Mouse (Mus musculus): ENCODE measurements around the gene Ccdc88c. TPM values are rescaled to one million over a fixed set of nuclear protein-coding genes. Genes with fewer than 3 reads are reported as not detected.

Ccdc88c gene
- polyA plus RNA-seq, 1 experiment from 2014 or later: 9.4 TPM

- no peak for ATAC-seq (ENCODE audit: insufficient read depth, low FRiP score, low read depth)
- H3K9me3 ChIP-seq: no peaks in the 10 kb centered on the region
- H3K4me3 ChIP-seq (replicated peaks): no peak overlapping the region
- H3K27me3 ChIP-seq (replicated peaks): no peaks in the 10 kb centered on the region
- H3K36me3 ChIP-seq: no peaks in the 10 kb centered on the region
- no peak overlapping the region for H3K4me2 ChIP-seq
- no peaks in the 10 kb centered on the region; the same call in 1 of the 2 replicates for H3K4me1 ChIP-seq
- H3K9ac ChIP-seq: no peak overlapping the region
- WGBS: 91% methylated on average over 16 of the region's 16 CpGs
- no peak overlapping the region for H3K27ac ChIP-seq
Measured at GRCm38 (mm10) chr12:100878556-100878955, 150.3 kb downstream of the Ccdc88c start.

- no peaks in the 10 kb centered on the region for H3K36me3 ChIP-seq
- no peak overlapping the region for H3K27ac ChIP-seq
- H3K9ac ChIP-seq: no peak overlapping the region
- 66% methylated on average over 6 of the region's 6 CpGs for WGBS
- H3K4me2 ChIP-seq: no peak overlapping the region
- H3K4me1 ChIP-seq: no peaks in the 10 kb centered on the region; the same call in 1 of the 2 replicates
- no peak overlapping the region for H3K4me3 ChIP-seq (replicated peaks)
- no peaks in the 10 kb centered on the region for H3K9me3 ChIP-seq
- no peak for ATAC-seq (ENCODE audit: insufficient read depth, low FRiP score, low read depth)
- no peaks in the 10 kb centered on the region for H3K27me3 ChIP-seq (replicated peaks)
Measured at GRCm38 (mm10) chr12:100877936-100878335, 150.9 kb downstream of the Ccdc88c start.

GRCm38 (mm10) chr12:100875960-100876359, 152.9 kb downstream of the Ccdc88c start:
- ATAC-seq (ENCODE audit: insufficient read depth, low FRiP score, low read depth): no peak
- no peak overlapping the region for H3K27ac ChIP-seq
- no peaks in the 10 kb centered on the region for H3K9me3 ChIP-seq
- no peaks in the 10 kb centered on the region for H3K36me3 ChIP-seq
- no peak overlapping the region for H3K9ac ChIP-seq
- no peak overlapping the region for H3K4me3 ChIP-seq (replicated peaks)
- WGBS: 60% methylated on average over 5 of the region's 6 CpGs
- H3K27me3 ChIP-seq (replicated peaks): no peaks in the 10 kb centered on the region
- H3K4me2 ChIP-seq: no peak overlapping the region
- H3K4me1 ChIP-seq: no peaks in the 10 kb centered on the region

GRCm38 (mm10) chr12:100875553-100875952, 153.3 kb downstream of the Ccdc88c start:
- ATAC-seq (ENCODE audit: insufficient read depth, low FRiP score, low read depth): no peak
- 40% methylated on average over 3 of the region's 3 CpGs for WGBS

GRCm38 (mm10) chr12:100873612-100874011, 155.2 kb downstream of the Ccdc88c start:
- Histone ChIP-seq H3K4me3 (replicated peaks) (no peak overlapping the region), H3K9me3 (no peaks in the 10 kb centered on the region), H3K27ac (no peak overlapping the region), H3K9ac (no peak overlapping the region), H3K4me2 (no peak overlapping the region), H3K4me1 (no peaks in the 10 kb centered on the region), H3K27me3 (replicated peaks) (no peaks in the 10 kb centered on the region), H3K36me3 (no peaks in the 10 kb centered on the region)
- ATAC-seq (ENCODE audit: insufficient read depth, low FRiP score, low read depth): no peak
- WGBS: 79% methylated on average over 3 of the region's 3 CpGs

More at GRCm38 (mm10) chr12:100875553-100875952, 153.3 kb downstream of the Ccdc88c start:
- no peaks in the 10 kb centered on the region for H3K27me3 ChIP-seq (replicated peaks)
- H3K4me3 ChIP-seq (replicated peaks): no peak overlapping the region
- no peaks in the 10 kb centered on the region for H3K4me1 ChIP-seq
- no peak overlapping the region for H3K27ac ChIP-seq
- H3K9ac ChIP-seq: no peak overlapping the region
- H3K36me3 ChIP-seq: no peaks in the 10 kb centered on the region
- H3K4me2 ChIP-seq: no peak overlapping the region
- H3K9me3 ChIP-seq: no peaks in the 10 kb centered on the region

GRCm38 (mm10) chr12:100871841-100872240, 157.0 kb downstream of the Ccdc88c start:
- no peak overlapping the region for H3K4me3 ChIP-seq (replicated peaks)
- 78% methylated on average over 2 of the region's 2 CpGs for whole genome bisulfite sequencing
- no peaks in the 10 kb centered on the region for H3K36me3 ChIP-seq
- no peak overlapping the region for H3K9ac ChIP-seq
- no peaks in the 10 kb centered on the region for H3K4me1 ChIP-seq
- no peak overlapping the region for H3K27ac ChIP-seq
- H3K27me3 ChIP-seq (replicated peaks): no peaks in the 10 kb centered on the region
- H3K4me2 ChIP-seq: no peak overlapping the region
- H3K9me3 ChIP-seq: no peaks in the 10 kb centered on the region
- ATAC-seq (ENCODE audit: insufficient read depth, low FRiP score, low read depth): no peak

- H3K4me2 ChIP-seq: no peak overlapping the region
- H3K9ac ChIP-seq: no peak overlapping the region
- H3K27ac ChIP-seq: no peak overlapping the region
- no peaks in the 10 kb centered on the region for H3K9me3 ChIP-seq
- no peak overlapping the region for H3K4me3 ChIP-seq (replicated peaks)
- no peaks in the 10 kb centered on the region for H3K27me3 ChIP-seq (replicated peaks)
- ATAC-seq (ENCODE audit: insufficient read depth, low FRiP score, low read depth): no peak
- H3K4me1 ChIP-seq: no peaks in the 10 kb centered on the region
- 86% methylated on average over 6 of the region's 6 CpGs for whole genome bisulfite sequencing
- H3K36me3 ChIP-seq: no peaks in the 10 kb centered on the region
Measured at GRCm38 (mm10) chr12:100871234-100871633, 157.6 kb downstream of the Ccdc88c start.

- no peak overlapping the region for H3K4me3 ChIP-seq (replicated peaks)
- H3K27me3 ChIP-seq (replicated peaks): no peaks in the 10 kb centered on the region
- no peaks in the 10 kb centered on the region for H3K36me3 ChIP-seq
- no peak overlapping the region for H3K4me2 ChIP-seq
- whole genome bisulfite sequencing: 56% methylated on average over 4 of the region's 4 CpGs
- H3K27ac ChIP-seq: no peak overlapping the region
- H3K9ac ChIP-seq: no peak overlapping the region
- ATAC-seq (ENCODE audit: insufficient read depth, low FRiP score, low read depth): no peak
- H3K9me3 ChIP-seq: no peaks in the 10 kb centered on the region
- H3K4me1 ChIP-seq: no peaks in the 10 kb centered on the region
Measured at GRCm38 (mm10) chr12:100868049-100868622, 160.7 kb downstream of the Ccdc88c start.

- WGBS: 84% methylated on average over 8 of the region's 8 CpGs
- H3K4me3 ChIP-seq (replicated peaks): no peak overlapping the region
Measured at GRCm38 (mm10) chr12:100867097-100867496, 161.8 kb downstream of the Ccdc88c start.

GRCm38 (mm10) chr12:100865509-100866078, 163.3 kb downstream of the Ccdc88c start:
- Histone ChIP-seq H3K36me3 (no peaks in the 10 kb centered on the region), H3K4me2 (no peak overlapping the region), H3K27ac (no peak overlapping the region), H3K4me3 (replicated peaks) (no peak overlapping the region), H3K9ac (no peak overlapping the region), H3K9me3 (no peaks in the 10 kb centered on the region), H3K4me1 (no peaks in the 10 kb centered on the region), H3K27me3 (replicated peaks) (no peaks in the 10 kb centered on the region)
- WGBS: 68% methylated on average over 11 of the region's 11 CpGs
- no peak for ATAC-seq (ENCODE audit: insufficient read depth, low FRiP score, low read depth)

More at GRCm38 (mm10) chr12:100867097-100867496, 161.8 kb downstream of the Ccdc88c start:
- Histone ChIP-seq H3K4me1 (no peaks in the 10 kb centered on the region), H3K36me3 (no peaks in the 10 kb centered on the region), H3K27ac (no peak overlapping the region), H3K27me3 (replicated peaks) (no peaks in the 10 kb centered on the region), H3K4me2 (no peak overlapping the region), H3K9me3 (no peaks in the 10 kb centered on the region), H3K9ac (no peak overlapping the region)
- ATAC-seq (ENCODE audit: insufficient read depth, low FRiP score, low read depth): no peak

- H3K4me1 ChIP-seq: no peaks in the 10 kb centered on the region
- no peaks in the 10 kb centered on the region for H3K9me3 ChIP-seq
- no peak overlapping the region for H3K9ac ChIP-seq
- no peak overlapping the region for H3K4me3 ChIP-seq (replicated peaks)
- no peak overlapping the region for H3K27ac ChIP-seq
- H3K36me3 ChIP-seq: no peaks in the 10 kb centered on the region
- H3K4me2 ChIP-seq: no peak overlapping the region
- ATAC-seq (ENCODE audit: insufficient read depth, low FRiP score, low read depth): no peak
- H3K27me3 ChIP-seq (replicated peaks): no peaks in the 10 kb centered on the region
Measured at GRCm38 (mm10) chr12:100865072-100865471, 163.8 kb downstream of the Ccdc88c start.

- WGBS: 85% methylated on average over 3 of the region's 3 CpGs
- Histone ChIP-seq H3K4me2 (no peak overlapping the region), H3K4me3 (replicated peaks) (no peak overlapping the region), H3K4me1 (no peaks in the 10 kb centered on the region), H3K27ac (no peak overlapping the region), H3K9me3 (no peaks in the 10 kb centered on the region), H3K27me3 (replicated peaks) (no peaks in the 10 kb centered on the region), H3K36me3 (no peaks in the 10 kb centered on the region), H3K9ac (no peak overlapping the region)
- peak; percentile 43 for ATAC-seq (ENCODE audit: insufficient read depth, low FRiP score, low read depth)
Measured at GRCm38 (mm10) chr12:100862856-100863446, 165.9 kb downstream of the Ccdc88c start.
